Mouse (Mus musculus) Patski (cell line): Measurements from ENCODE around the gene Klra4. TPM values are rescaled to one million over a fixed set of nuclear protein-coding genes. Genes with fewer than 3 reads are reported as not detected.
"Not testable (repeated sequence)": the region's sequence is repeated elsewhere in the genome, so short reads cannot be mapped to it uniquely, and the experiment has no call there.

Source experiments
- ATAC-seq: fragments of 100-300 bp; one replicate; pipeline ENCODE4 v1.8.0; 2021
- CTCF ChIA-PET: fragments of 350-600 bp; sonication (Branson Sonifier 250); formaldehyde crosslinking; loops from one replicate; lab custom pipeline; 2022; ENCODE audit warnings: inconsistent platforms; lab: Charles Lee
- POLR2A ChIA-PET: fragments of 350-600 bp; sonication (Branson Sonifier 250); formaldehyde crosslinking; loops from one replicate; lab custom pipeline; 2022; ENCODE audit warnings: antibody characterized with exemption, inconsistent platforms; lab: Charles Lee
- DNase-seq: peaks from one replicate; pipeline ENCODE4 v3.0.0-alpha.2; 2011; ENCODE audit warnings: low read depth, low spot score
- H3K27me3 ChIP-seq: fragments of 371-371 bp; one replicate; pipeline ENCODE4 v1.5.1; 2021
- CTCF ChIP-seq: fragments of 100-300 bp; IDR thresholded peaks from one replicate; pipeline ENCODE4 v1.5.1; 2021
- in situ Hi-C: fragments of 300-500 bp; cut with MboI; formaldehyde crosslinking; loops from 3 replicates; pipeline ENCODE4 v1.11.1; 2018; ENCODE audit warnings: low pct_unique_long_range_greater_than_20kb, mixed read lengths
- polyA plus RNA-seq: library from polyadenylated mRNA; unstranded; gene quantifications from one replicate; pipeline ENCODE4 v1.2.3, GENCODE M21; 2021

Gene Klra4
- polyA plus RNA-seq, result not detected

GRCm38 (mm10) chr6:130067171-130067570 is at the start of gene Klra4:
Klra4 (minus strand) TSS chr6:130067271.
- ATAC-seq, H3K27me3 ChIP-seq, DNase-seq, POLR2A ChIA-PET, CTCF ChIA-PET: not testable (repeated sequence)
- in situ Hi-C loops, result loop anchor here (10.0 kb wide), 2 partner anchors 82 to 238 kb away; no protein-coding TSS in a partner anchor

- in situ Hi-C loops, result no loop called here
- POLR2A ChIA-PET, result no interaction called here
- DNase-seq (no peak), ATAC-seq (no peak)
- CTCF ChIA-PET, result no interaction called here
- H3K27me3 ChIP-seq, result no peaks in the 10 kb centered on the region
- no peak for TF ChIP-seq CTCF
Observed at GRCm38 (mm10) chr6:130110485-130110884, 43.4 kb upstream of the Klra4 start.

- DNase-seq, in situ Hi-C loops, CTCF ChIA-PET, ATAC-seq, H3K27me3 ChIP-seq, POLR2A ChIA-PET: not testable (repeated sequence)
Observed at GRCm38 (mm10) chr6:130102743-130103142, 35.7 kb upstream of the Klra4 start.

- H3K27me3 ChIP-seq, result no peaks in the 10 kb centered on the region
- no peak for TF ChIP-seq CTCF
- ATAC-seq, result no peak
- ChIA-PET POLR2A (no interaction called here), CTCF (no interaction called here)
- in situ Hi-C loops, result no loop called here
- no peak for DNase-seq
Observed at GRCm38 (mm10) chr6:130092336-130092948, 25.4 kb upstream of the Klra4 start.

- in situ Hi-C loops, result loop anchor here (10.0 kb wide), 2 partner anchors 80 to 240 kb away; no protein-coding TSS in a partner anchor
- no peak for ATAC-seq
- POLR2A ChIA-PET, result no interaction called here
- TF ChIP-seq CTCF, result no peak
- CTCF ChIA-PET, result no interaction called here
- DNase-seq, result no peak
- H3K27me3 ChIP-seq, result no peaks in the 10 kb centered on the region
Observed at GRCm38 (mm10) chr6:130065196-130065595, 1.9 kb downstream of the Klra4 start.

- ATAC-seq, CTCF ChIA-PET, POLR2A ChIA-PET, DNase-seq, H3K27me3 ChIP-seq, in situ Hi-C loops: not testable (repeated sequence)
Observed at GRCm38 (mm10) chr6:130035146-130035545, 31.9 kb downstream of the Klra4 start.

GRCm38 (mm10) chr6:130031493-130032089 is 35.5 kb downstream of the Klra4 start:
- in situ Hi-C loops, result loop anchor here (5.0 kb wide), 1 partner anchor 109 kb away; no protein-coding TSS in a partner anchor
- DNase-seq, H3K27me3 ChIP-seq, CTCF ChIA-PET, POLR2A ChIA-PET, ATAC-seq: not testable (repeated sequence)

- in situ Hi-C loops, result no loop called here
- POLR2A ChIA-PET, result no interaction called here
- H3K27me3 ChIP-seq, result no peaks in the 10 kb centered on the region
Observed at GRCm38 (mm10) chr6:130026854-130027253, 40.2 kb downstream of the Klra4 start, which contains the start of gene Klra6. Klra6 (minus strand) TSS chr6:130026954.

More at GRCm38 (mm10) chr6:130026854-130027253, 40.2 kb downstream of the Klra4 start, which contains the start of gene Klra6:
- no peak for TF ChIP-seq CTCF
- ATAC-seq, result no peak
- CTCF ChIA-PET, result no interaction called here
- DNase-seq, result no peak

Other genes starting within 250 kb of the Klra4 start
- not detected for gene Gm17631, start 204.6 kb downstream of the Klra4 start, polyA plus RNA-seq
- not detected for gene Klra17, start 190.6 kb downstream of the Klra4 start, polyA plus RNA-seq
- gene Klra5, start 149.6 kb downstream of the Klra4 start, polyA plus RNA-seq, result not detected
- not detected for gene Klra6, start 40.3 kb downstream of the Klra4 start, polyA plus RNA-seq
- gene Klra8, start 62.6 kb upstream of the Klra4 start, polyA plus RNA-seq, result not detected
- not detected for gene Klra9, start 125.8 kb upstream of the Klra4 start, polyA plus RNA-seq
- not detected for gene Klra7, start 166.1 kb upstream of the Klra4 start, polyA plus RNA-seq
- not detected for gene Klra10, start 214.7 kb upstream of the Klra4 start, polyA plus RNA-seq